Mouse (Mus musculus): ENCODE results near the gene Ulk3.
A peak's percentile ranks its signal among the peaks of the same experiment; 100 is the strongest.

Ulk3 gene

DNA sequence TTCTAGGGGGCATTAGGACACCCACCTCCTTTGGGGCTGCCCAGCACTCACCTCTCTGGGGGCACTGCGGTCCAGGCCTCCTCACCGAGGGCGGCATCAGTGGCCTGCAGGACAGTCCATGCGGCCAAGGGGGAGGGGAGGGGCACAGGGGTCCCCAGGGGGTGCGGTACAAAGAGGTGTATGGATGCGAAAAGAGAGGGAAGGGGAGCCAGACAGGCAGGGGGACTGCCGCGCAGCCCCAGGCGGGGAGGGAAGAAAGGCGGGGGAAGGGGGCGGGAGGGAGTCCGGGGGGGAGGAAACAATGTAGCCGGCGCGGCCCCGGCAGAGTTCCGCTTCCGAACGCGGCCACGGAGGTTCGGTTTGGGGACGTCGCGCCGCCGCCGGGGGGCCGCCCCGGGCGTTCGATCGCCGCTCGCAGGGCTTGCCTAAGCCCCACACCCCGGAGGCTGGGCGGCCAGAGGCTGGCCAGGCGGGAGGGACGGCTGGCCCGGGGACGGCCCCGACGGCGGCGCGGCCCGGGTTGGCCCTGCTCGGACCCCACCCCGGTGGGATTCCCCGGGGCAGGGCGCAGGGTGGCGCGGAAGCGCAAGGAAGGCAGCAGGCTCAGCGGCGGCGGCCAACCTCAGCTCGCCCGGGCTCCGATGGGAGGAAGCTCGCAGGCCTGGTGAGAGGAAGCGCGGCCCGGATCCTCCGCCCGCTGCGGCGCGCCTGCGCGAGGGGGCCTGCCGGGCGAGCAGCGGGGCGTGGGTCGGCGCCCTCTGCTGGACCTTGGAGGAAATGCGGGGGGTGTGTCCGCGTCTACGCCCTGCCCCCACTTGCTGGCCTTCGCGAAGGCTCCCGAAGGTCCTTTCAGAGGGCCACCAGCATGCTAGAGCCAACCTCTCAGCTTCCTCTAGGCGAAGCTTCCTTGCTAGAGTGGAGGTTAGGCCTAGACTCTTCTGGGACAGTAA lies 56.0 kb downstream of the Ulk3 start:
- peak; percentile 96 to 97 for DNase-seq

Measured in lung, postnatal 4 days (tissue).